In the genomic region with DNA sequence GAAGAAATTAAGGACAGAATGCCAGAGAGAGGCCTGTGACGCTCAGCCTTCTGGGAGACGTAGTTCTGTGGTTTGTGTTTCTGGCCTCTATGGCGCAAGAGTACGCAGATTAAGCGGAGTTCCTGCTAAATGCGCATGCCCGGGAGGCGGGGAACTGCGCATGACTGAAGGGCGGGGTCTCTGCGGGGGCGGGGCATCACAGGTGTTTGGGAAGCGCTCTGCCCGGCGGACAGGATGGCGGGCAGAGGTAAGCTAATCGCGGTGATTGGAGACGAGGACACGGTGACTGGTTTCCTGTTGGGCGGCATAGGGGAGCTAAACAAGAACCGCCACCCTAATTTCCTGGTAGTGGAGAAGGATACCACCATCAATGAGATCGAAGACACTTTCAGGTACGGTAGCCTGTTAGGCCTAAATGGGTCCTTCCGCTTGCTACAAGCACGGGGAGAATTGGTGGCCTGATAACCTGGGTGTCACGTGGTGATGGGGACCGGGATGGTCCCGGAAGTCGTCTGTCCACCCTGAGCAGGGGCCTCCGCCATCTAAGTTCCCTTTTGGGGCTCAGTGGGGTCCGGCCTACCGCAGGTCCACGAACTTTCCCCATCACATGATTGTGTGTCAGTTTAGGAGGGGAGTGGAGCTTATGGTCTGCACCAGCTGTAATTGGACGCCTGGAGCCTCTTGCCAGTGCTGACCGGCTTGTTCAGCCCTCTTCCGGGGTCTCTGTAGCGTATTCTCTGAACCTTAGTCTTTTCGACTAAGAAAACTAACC, we compare ENCODE assay signal across 8 mouse cellular contexts. TPM values are rescaled to one million over a fixed set of nuclear protein-coding genes. Genes with fewer than 3 reads are reported as not detected.
DNase-seq lines count a peak whose midpoint lies in the region; ATAC-seq lines count a peak whose summit lies in the region.

A gene (plus strand): TSS at position 136 of the 772 bp plus-strand sequence.

- H3K4me2 ChIP-seq in lung, embryonic 16.5 days (ENCODE audit: low read depth, low read length) = peak within 1 kb of the TSS; percentile 82

- H3K9ac ChIP-seq in lung, embryonic 16.5 days (ENCODE audit: low read length) = peak within 1 kb of the TSS; percentile 81

- peak within 1 kb of the TSS; percentile 85 for H3K4me3 ChIP-seq in lung, embryonic 16.5 days (ENCODE audit: low read length)

- H3K4me1 ChIP-seq in lung, embryonic 16.5 days (replicated peaks; ENCODE audit: control insufficient read depth, insufficient read depth, low read length) = peaks cover 5% of the 10 kb centered on the region; the same call in 1 of the 2 replicates

- H3K27me3 ChIP-seq in lung, embryonic 16.5 days (ENCODE audit: control insufficient read depth, insufficient read depth, low read depth, low read length) = no peaks in the 10 kb centered on the region

- peak; percentile 94 for DNase-seq in MEL-GATA-1-ER (ENCODE audit: extremely low read depth, low read depth)
- peak; percentile 92 for DNase-seq in cerebellum, adult 8-10 months
- peak; percentile 95 for DNase-seq in forelimb bud, embryonic 11.5 days (ENCODE audit: low read depth, low spot score)
- DNase-seq in layer of hippocampus, adult 9-10 months (ENCODE audit: low spot score) = peak; percentile 82
- DNase-seq in ovary, postnatal 10 days (ENCODE audit: low spot score) = peak; percentile 73
- DNase-seq in thymus, postnatal 10 days (ENCODE audit: low spot score in 2 of 2) = peak; percentile 84 to 91

- H3K27ac ChIP-seq in lung, embryonic 16.5 days (ENCODE audit: low read length) = peak within 1 kb of the TSS; percentile 59

- peaks cover 11% of the 10 kb centered on the region for H3K36me3 ChIP-seq in lung, embryonic 16.5 days (ENCODE audit: control insufficient read depth, insufficient read depth, low read length)

- no peaks in the 10 kb centered on the region for H3K9me3 ChIP-seq in lung, embryonic 16.5 days (ENCODE audit: control insufficient read depth, low read length)

- peak; percentile 92 to 93 for ATAC-seq in hematopoietic stem cell, adult 5-6 weeks (replicated peaks in 1 of 2; ENCODE audit: insufficient read depth in 1 of 2, low FRiP score in 2 of 2, low TSS enrichment in 1 of 2, low read depth in 1 of 2, poor library complexity in 2 of 2, severe bottlenecking in 2 of 2)
- peak; percentile 95 for ATAC-seq in lung, embryonic 16.5 days (ENCODE audit: low read depth)

- under 1% methylated on average over 39 of the region's 39 CpGs for WGBS in lung, embryonic 16.5 days

RNA-seq across cellular contexts. Expression of the gene that starts here (rescaled TPM):
- 131 and 182 TPM in 2 replicates for total RNA-seq in hematopoietic stem cell, adult 5-6 weeks (2017)
- 208 and 220 TPM in 2 replicates for polyA plus RNA-seq in lung, embryonic 16.5 days (2015; fragmentation: Nextera tagmentation; extraction: Ambion mirVana)

Comparison
In these comparisons a context has a peak if more than half of its experiments do, and no peak if none do; other contexts are left out.
1. Peak in every context shown above with its lines: DNase-seq, ATAC-seq, H3K4me3 ChIP-seq and H3K27ac ChIP-seq.